Mouse (Mus musculus): Measurements from ENCODE around the gene Rab5c. TPM values are rescaled to one million over a fixed set of nuclear protein-coding genes. Genes with fewer than 3 reads are reported as not detected.

Gene Rab5c
- polyA plus RNA-seq, 1 experiment from 2014 or later, result 142 TPM

- DNase-seq (ENCODE audit: low spot score) (no peak), ATAC-seq (no peak)
- H3K9ac ChIP-seq (ENCODE audit: low read length), result no peak overlapping the region
- H3K4me2 ChIP-seq (ENCODE audit: low read length), result no peak overlapping the region
- no peak overlapping the region for H3K27ac ChIP-seq (ENCODE audit: low read depth, low read length)
- WGBS, result 74% methylated on average over 1 of the region's 1 CpGs
- H3K4me3 ChIP-seq (ENCODE audit: low read depth, low read length), result no peak overlapping the region
- H3K36me3 ChIP-seq (ENCODE audit: control insufficient read depth, insufficient read depth, low read length), result no peaks in the 10 kb centered on the region
- no peaks in the 10 kb centered on the region for H3K4me1 ChIP-seq (ENCODE audit: control insufficient read depth, insufficient read depth, low read length)
- H3K9me3 ChIP-seq (replicated peaks; ENCODE audit: control insufficient read depth, low read length), result 0 out of 2 replicates have a peak, but pooled peaks cover 2% of the 10 kb centered on the region
- H3K27me3 ChIP-seq (replicated peaks; ENCODE audit: control insufficient read depth, insufficient read depth, low read length), result no peaks in the 10 kb centered on the region
Observed at GRCm38 (mm10) chr11:100671049-100671448, 67.0 kb downstream of the Rab5c start.

Other genes starting within 250 kb of the Rab5c start
- 198 and 208 TPM in 2 replicates for gene Acly, start 210.2 kb downstream of the Rab5c start, polyA plus RNA-seq (2014; fragmentation: Nextera tagmentation; extraction: Ambion mirVana)
- 1.7 and 2.5 TPM in 2 replicates for gene Ttc25, start 192.6 kb downstream of the Rab5c start, polyA plus RNA-seq (2014; fragmentation: Nextera tagmentation; extraction: Ambion mirVana)
- gene Cnp, start 163.3 kb downstream of the Rab5c start, polyA plus RNA-seq (2014; fragmentation: Nextera tagmentation; extraction: Ambion mirVana), result 22.0 and 25.6 TPM in 2 replicates
- gene Nkiras2, start 119.0 kb downstream of the Rab5c start, polyA plus RNA-seq (2014; fragmentation: Nextera tagmentation; extraction: Ambion mirVana), result 111 and 122 TPM in 2 replicates
- gene Dnajc7, start 118.0 kb downstream of the Rab5c start, polyA plus RNA-seq (2014; fragmentation: Nextera tagmentation; extraction: Ambion mirVana), result 77.3 and 82.5 TPM in 2 replicates
- gene Zfp385c, start 45.8 kb downstream of the Rab5c start, polyA plus RNA-seq (2014; fragmentation: Nextera tagmentation; extraction: Ambion mirVana), result 0.10 TPM in 1 of 2 replicates, not detected in the other
- 1.2 and 1.6 TPM in 2 replicates for gene Dhx58, start 33.9 kb downstream of the Rab5c start, polyA plus RNA-seq (2014; fragmentation: Nextera tagmentation; extraction: Ambion mirVana)
- gene Kat2a, start 25.8 kb downstream of the Rab5c start, polyA plus RNA-seq (2014; fragmentation: Nextera tagmentation; extraction: Ambion mirVana), result 32.6 and 47.3 TPM in 2 replicates
- gene Hspb9, start 24.4 kb downstream of the Rab5c start, polyA plus RNA-seq (2014; fragmentation: Nextera tagmentation; extraction: Ambion mirVana), result 0.53 TPM in 1 of 2 replicates, not detected in the other
- gene Kcnh4, start 21.7 kb upstream of the Rab5c start, polyA plus RNA-seq (2014; fragmentation: Nextera tagmentation; extraction: Ambion mirVana), result 3.5 and 4.4 TPM in 2 replicates
- gene Hcrt, start 24.7 kb upstream of the Rab5c start, polyA plus RNA-seq (2014; fragmentation: Nextera tagmentation; extraction: Ambion mirVana), result 0.53 and 1.4 TPM in 2 replicates
- 0.94 and 1.7 TPM in 2 replicates for gene Ghdc, start 32.7 kb upstream of the Rab5c start, polyA plus RNA-seq (2014; fragmentation: Nextera tagmentation; extraction: Ambion mirVana)
- 10.9 and 11.4 TPM in 2 replicates for gene Stat5b, start 112.5 kb upstream of the Rab5c start, polyA plus RNA-seq (2014; fragmentation: Nextera tagmentation; extraction: Ambion mirVana)
- 0.69 and 0.96 TPM in 2 replicates for gene Stat5a, start 121.1 kb upstream of the Rab5c start, polyA plus RNA-seq (2014; fragmentation: Nextera tagmentation; extraction: Ambion mirVana)
- gene Stat3, start 201.3 kb upstream of the Rab5c start, polyA plus RNA-seq (2014; fragmentation: Nextera tagmentation; extraction: Ambion mirVana), result 23.3 and 26.4 TPM in 2 replicates
- 15.6 and 21.1 TPM in 2 replicates for gene Cavin1, start 232.7 kb upstream of the Rab5c start, polyA plus RNA-seq (2014; fragmentation: Nextera tagmentation; extraction: Ambion mirVana)

All from forebrain, embryonic 14.5 days (tissue).